Mouse (Mus musculus): ENCODE results near the gene Hsd3b1.
"Not testable (repeated sequence)": the region's sequence is repeated elsewhere in the genome, so short reads cannot be mapped to it uniquely, and the experiment has no call there.

Hsd3b1 gene

DNA sequence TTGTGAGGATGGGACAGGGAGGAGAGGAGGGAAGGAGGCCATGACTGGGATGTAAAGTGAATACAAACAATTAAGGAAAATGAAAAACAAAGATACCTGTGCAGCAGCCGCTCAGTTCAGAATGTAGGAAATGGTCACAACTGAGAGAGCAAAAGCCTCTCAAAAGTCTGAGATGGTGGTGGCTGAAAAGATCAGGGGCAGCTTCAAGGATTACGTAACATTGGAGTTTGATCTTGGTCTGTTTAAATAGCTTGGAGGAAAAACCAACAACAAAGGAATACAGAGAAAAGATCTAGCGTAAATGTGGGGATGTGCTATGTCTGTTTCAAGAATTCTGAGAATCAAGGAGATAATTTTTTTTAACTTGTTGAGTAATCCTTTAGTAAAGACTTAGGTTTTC is at the start of gene Hsd3b1:
Gene Hsd3b1, minus strand, starts transcription at position 219 of the 400 bp plus-strand sequence.
- no peak for DNase-seq (ENCODE audit: low spot score)

GRCm38 (mm10) chr3:98897606-98898005 is 38.0 kb upstream of the Hsd3b1 start:
- no peak for DNase-seq (ENCODE audit: low spot score)

DNA sequence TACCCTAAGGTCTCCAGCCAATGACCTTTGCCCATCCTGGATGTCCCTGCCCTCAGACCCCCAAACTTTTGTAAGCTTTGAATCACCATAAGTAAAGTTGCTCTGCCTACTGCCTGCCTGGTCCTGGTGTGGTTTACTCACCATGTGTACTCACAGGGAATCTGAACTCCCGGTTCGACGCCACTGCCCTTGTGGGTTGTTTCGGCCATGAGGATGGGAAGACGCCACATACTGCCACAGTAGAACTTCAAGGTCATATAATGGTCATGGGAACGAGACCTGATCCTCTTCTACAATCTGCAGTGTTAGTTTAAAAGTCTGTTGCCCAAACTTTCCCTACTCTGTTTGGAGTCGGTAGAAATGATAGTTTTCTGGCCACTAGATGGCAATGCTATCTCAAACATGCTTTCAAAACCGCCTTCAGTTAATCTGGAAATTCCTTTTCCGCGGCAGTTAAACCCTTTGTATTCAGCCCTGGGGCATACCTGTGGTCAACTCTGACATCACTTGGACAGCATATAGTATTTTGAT is 35.5 kb upstream of the Hsd3b1 start:
- no peak for DNase-seq (ENCODE audit: low spot score)

DNA sequence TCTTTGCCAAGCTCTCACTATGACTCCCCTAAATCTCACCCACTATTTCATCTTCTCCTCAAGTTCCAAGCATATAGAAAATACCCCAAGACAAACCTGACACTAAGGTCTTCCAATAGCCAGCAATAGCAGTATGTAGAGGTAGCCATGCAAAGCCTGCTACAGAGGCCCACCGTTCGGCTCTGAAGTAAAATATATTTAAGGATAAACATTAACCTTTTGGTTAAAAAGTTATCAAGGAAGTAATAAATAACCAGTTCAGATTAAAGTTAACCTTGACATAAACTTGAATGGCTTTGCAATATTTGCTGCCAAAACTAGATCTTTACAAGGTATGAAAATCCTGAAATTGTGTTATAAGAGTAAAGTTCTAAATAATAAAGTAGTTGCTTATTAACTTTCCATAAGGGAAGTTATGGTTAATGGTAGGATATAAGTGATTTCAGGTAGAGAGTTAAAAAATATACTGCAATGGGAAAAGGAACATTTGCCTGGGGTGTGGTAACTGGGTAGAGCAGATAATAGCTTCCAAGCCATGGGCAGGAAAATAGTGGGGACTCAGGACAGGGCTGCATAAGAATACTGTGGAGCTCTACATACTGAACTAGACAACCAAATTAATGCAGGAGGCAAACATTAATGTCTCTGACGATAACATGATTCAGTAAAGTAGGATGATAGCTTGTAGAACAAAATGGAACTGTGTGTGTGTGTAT is 33.6 kb upstream of the Hsd3b1 start, which contains the start of gene Hao2:
Gene Hao2, minus strand, starts transcription at position 183 of the 716 bp plus-strand sequence.
- no peak for DNase-seq (ENCODE audit: low spot score)

DNA sequence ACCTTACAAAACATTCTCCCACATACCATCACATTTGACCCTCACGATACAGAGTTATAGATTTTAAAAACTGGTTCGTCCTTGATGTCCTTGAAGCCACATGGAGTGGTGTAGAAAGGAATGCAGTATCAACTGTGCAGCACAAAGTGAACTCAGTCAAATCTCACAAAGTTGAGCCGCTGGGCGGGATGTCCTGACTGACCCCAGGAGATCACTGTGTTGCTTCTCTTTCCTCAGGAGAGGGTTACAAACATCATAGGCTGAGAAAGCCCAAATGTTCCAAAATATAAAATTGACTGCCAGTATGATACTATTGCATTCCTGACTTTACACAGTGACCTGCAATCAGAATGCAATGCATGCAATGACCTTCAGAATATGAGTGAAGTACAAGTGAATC is 30.8 kb upstream of the Hsd3b1 start:
- no peak for DNase-seq (ENCODE audit: low spot score)

DNA sequence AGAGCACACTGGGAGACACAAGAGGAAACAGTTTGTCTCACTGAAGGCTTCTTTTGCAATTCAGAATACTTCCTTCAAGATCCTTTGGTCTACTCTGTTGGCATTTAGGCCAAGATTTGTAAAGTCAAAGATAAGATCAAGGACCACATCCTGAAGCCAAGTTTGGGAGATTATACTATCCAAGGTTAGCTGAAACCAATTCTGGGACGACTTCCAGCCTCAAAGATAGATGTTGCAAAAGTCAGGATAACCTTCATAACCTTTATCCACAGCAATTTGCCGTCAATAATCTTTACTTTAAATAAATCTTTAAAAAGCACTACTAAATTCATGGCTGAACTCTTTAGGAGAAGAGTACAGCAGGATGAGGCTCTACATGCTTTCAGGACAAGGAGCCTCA is 28.6 kb upstream of the Hsd3b1 start:
- no peak for DNase-seq (ENCODE audit: low spot score)

GRCm38 (mm10) chr3:98880831-98881230 is 21.2 kb upstream of the Hsd3b1 start:
- no peak for DNase-seq (ENCODE audit: low spot score)

DNA sequence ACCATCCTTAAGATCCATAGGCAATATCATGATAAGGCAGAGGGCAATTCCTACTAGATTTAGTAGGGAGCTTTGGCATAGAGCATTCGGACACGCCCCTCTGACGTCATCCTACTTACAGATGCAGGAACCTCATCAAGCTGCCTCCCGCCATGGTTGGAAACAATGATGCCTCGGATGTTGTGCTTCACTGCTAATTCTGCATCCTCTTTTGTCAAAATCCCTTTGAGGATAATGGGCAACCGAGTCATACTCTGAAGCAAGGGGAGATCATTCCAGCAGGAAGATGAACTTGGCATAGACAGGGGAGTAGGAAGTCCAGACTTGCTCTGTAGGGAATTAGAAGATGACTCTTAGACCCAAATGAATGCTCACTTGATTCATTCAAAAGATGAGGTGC is 20.6 kb upstream of the Hsd3b1 start:
- no peak for DNase-seq (ENCODE audit: low spot score)

DNA sequence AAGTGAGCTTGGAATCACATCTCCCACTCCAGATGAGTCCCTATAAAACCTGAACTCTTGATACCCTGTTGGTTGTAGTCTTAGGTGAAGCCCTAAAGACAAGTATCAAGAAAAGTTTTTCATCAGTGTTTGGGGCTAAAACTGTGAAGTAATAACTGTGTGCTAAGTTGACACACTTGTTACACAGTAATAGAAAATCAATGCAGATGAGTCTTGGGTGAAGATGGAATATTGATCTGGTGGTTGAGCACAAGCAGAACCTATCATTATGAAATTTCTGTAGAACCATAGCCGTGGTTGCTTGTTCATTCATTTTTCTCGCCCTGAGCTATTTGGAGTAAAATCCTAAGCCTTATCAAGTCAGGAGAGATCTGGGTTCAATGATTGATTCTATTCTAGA is 8.6 kb upstream of the Hsd3b1 start:
- no peak for DNase-seq (ENCODE audit: low spot score)

- DNase-seq (ENCODE audit: low spot score) = no peak
These were observed 3.2 kb upstream of the Hsd3b1 start for GRCm38 (mm10) chr3:98862800-98863199.

- DNase-seq (ENCODE audit: low spot score) = no peak
These were observed 1.5 kb downstream of the Hsd3b1 start for GRCm38 (mm10) chr3:98858051-98858450.

GRCm38 (mm10) chr3:98856892-98857291 is 2.7 kb downstream of the Hsd3b1 start:
- DNase-seq (ENCODE audit: low spot score) = no peak

DNA sequence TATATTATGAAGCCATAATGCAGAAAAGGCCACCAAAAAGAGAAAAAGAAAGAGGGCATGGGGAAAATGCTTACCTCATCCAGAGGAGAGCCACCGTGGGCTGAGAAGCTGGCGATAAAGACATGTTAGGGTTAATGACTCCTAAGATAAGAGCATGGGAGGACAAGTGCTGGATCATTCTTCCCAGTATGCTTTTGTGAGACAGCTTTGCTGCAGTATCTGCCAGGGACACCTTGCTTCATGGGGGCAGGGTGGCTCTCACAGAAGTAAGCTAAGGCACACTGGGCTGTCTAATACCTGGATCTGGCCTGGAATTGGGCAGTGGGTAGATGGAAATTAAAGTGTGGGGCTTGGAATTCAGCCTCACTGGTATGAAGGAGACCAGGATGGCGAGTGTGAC is 4.4 kb downstream of the Hsd3b1 start:
- no peak for DNase-seq (ENCODE audit: low spot score)

DNA sequence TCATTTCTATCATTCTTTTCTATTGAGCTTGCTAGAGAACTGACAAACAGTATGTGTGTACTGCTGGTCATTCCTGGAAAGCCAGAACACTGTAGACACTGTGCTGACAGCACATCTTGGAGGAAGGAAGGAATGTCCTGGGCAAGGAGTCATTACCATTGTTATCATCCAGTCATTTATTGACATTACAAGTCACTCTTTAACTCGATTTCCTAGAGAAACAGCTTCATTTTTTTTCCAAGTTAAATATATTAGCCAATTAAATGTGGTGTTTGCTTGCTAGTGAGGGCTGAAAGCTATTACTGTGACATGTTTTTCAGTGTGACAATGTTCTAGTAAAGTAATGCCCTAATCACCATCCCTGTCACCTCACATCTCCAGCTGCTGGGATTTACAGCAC is 5.9 kb downstream of the Hsd3b1 start:
- no peak for DNase-seq (ENCODE audit: low spot score)

GRCm38 (mm10) chr3:98853051-98853450 is 6.5 kb downstream of the Hsd3b1 start:
- no peak for DNase-seq (ENCODE audit: low spot score)

- no peak for DNase-seq (ENCODE audit: low spot score)
These were observed 7.0 kb downstream of the Hsd3b1 start for GRCm38 (mm10) chr3:98852631-98853030.

DNA sequence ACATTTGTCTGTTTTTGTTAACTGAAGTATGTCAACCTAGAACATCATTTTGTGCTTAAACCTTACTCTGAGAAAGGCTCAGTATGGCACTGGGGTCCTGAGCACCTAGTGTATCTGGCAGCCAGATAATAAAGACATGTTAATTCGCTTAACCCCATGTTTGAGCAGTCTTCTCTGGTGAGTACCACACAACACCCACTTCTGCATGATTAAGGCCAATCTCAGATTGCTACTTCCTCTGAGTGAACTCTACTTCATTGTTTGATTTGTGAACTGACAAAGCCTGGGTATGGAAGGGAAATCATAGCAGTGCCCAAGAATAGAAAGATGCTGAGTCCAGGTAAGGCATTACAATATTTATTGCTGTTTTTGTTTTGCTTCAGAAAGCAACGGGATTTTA is 7.7 kb downstream of the Hsd3b1 start:
- no peak for DNase-seq (ENCODE audit: low spot score)

DNA sequence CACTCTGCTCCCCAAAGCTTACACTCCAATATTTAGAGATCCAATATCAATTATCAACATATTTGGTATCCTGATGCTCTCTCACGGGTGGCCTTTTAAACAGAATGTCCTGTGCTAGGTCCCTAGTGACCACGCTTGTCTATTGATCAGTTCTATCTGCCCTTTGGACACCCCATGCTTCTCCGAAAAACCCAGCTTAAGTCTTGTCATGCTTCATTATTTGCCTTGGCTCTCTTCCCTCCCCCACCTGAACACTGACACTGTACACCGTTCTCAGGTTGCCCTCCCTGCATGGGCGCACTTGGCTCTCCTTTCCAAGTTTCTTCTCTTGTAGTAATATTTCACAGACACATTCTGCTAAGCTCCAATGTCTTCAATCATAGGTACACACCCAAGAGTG is 9.3 kb downstream of the Hsd3b1 start:
- DNase-seq (ENCODE audit: low spot score) = no peak

- DNase-seq (ENCODE audit: low spot score) = no peak
These were observed 10.7 kb downstream of the Hsd3b1 start for GRCm38 (mm10) chr3:98848898-98849297.

DNA sequence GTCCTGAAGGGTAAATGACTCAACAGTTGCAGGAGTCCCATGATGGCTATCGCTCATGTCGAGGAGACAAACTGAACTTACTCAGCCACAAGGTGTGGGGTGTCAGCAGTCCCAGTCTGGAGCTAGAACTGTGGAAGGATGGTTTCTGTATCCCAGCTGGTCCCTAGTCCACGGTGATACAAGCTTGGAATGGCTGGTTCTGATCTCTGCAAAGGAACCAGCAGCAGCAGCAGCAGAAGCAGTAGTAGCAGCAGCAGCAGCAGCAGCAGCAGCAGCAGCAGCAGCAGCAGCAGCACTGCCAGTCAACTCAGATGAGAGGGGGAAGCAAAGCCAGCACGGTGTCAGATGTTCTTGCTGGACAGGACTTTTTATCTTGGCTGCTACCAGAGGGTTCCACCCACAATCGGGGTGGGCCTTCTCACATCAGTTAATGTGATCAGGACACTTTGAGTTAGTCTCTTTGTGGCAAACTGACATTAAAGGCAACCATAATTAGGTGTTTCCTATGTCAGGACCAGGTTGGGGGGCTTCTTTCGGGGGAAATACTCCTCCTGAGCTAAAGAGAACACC is 45.4 kb downstream of the Hsd3b1 start, which contains the start of gene Hsd3b6:
Gene Hsd3b6, minus strand, starts transcription at position 343 of the 570 bp plus-strand sequence.
- DNase-seq (ENCODE audit: low spot score) = no peak

DNA sequence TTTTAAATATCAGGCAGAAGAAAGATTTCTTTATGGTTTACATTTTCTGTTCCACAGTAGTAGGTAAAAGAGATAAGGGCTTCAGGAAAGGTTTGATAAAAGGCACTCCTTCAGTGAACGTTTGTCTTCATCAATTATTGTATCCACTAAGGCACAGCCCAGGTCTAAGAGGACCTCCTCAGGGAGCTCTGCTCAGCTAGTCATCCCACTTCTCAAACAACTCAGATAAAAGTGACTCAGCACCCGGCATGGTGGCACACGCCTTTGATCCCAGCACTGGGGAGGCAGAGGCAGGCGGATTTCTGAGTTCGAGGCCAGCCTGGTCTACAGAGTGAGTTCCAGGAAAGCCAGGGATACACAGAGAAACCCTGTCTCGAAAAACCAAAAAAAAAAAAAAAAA is 46.9 kb downstream of the Hsd3b1 start:
- DNase-seq (ENCODE audit: low spot score) = not testable (repeated sequence)

GRCm38 (mm10) chr3:98805032-98805431 is 54.6 kb downstream of the Hsd3b1 start:
- DNase-seq (ENCODE audit: low spot score) = not testable (repeated sequence)
